Mouse (Mus musculus): ENCODE results near the gene Kansl1l. TPM values are rescaled to one million over a fixed set of nuclear protein-coding genes. Genes with fewer than 3 reads are reported as not detected.
A peak's percentile ranks its signal among the peaks of the same experiment; 100 is the strongest.

Gene Kansl1l
- polyA plus RNA-seq, 1 experiment from 2014 or later: 5.4 TPM

- 81% methylated on average over 10 of the region's 10 CpGs for WGBS
- no peak for DNase-seq (ENCODE audit: low spot score)
- H3K4me3 ChIP-seq (ENCODE audit: low read depth, low read length): no peak overlapping the region
- H3K36me3 ChIP-seq (ENCODE audit: control insufficient read depth, insufficient read depth, low read length): peaks cover 18% of the 10 kb centered on the region; the same call in 1 of the 2 replicates
- H3K4me1 ChIP-seq (replicated peaks; ENCODE audit: control insufficient read depth, insufficient read depth, low read length): no peaks in the 10 kb centered on the region
- no peak for ATAC-seq (replicated peaks; ENCODE audit: low FRiP score)
- no peaks in the 10 kb centered on the region for H3K27me3 ChIP-seq (replicated peaks; ENCODE audit: control insufficient read depth, insufficient read depth, low read length)
- no peaks in the 10 kb centered on the region for H3K9me3 ChIP-seq (ENCODE audit: control insufficient read depth, low read length)
- H3K9ac ChIP-seq (ENCODE audit: low read depth, low read length): no peak overlapping the region
- H3K4me2 ChIP-seq: no peak overlapping the region
- H3K27ac ChIP-seq (ENCODE audit: low read depth, low read length): no peak overlapping the region
These were observed 24.6 kb upstream of the Kansl1l start for GRCm38 (mm10) chr1:66841938-66842337.

- ATAC-seq (replicated peaks; ENCODE audit: low FRiP score) (no peak), DNase-seq (ENCODE audit: low spot score) (no peak)
- Histone ChIP-seq H3K9me3 (ENCODE audit: control insufficient read depth, low read length) (no peaks in the 10 kb centered on the region), H3K4me1 (replicated peaks; ENCODE audit: control insufficient read depth, insufficient read depth, low read length) (no peaks in the 10 kb centered on the region), H3K4me2 (no peak overlapping the region), H3K4me3 (ENCODE audit: low read depth, low read length) (no peak overlapping the region), H3K27ac (ENCODE audit: low read depth, low read length) (no peak overlapping the region), H3K9ac (ENCODE audit: low read depth, low read length) (no peak overlapping the region), H3K36me3 (ENCODE audit: control insufficient read depth, insufficient read depth, low read length) (peaks cover 16% of the 10 kb centered on the region; the same call in 1 of the 2 replicates), H3K27me3 (replicated peaks; ENCODE audit: control insufficient read depth, insufficient read depth, low read length) (no peaks in the 10 kb centered on the region)
- 72% methylated on average over 6 of the region's 6 CpGs for WGBS
These were observed 24.1 kb upstream of the Kansl1l start for GRCm38 (mm10) chr1:66841510-66841909.

- Histone ChIP-seq H3K36me3 (ENCODE audit: control insufficient read depth, insufficient read depth, low read length) (peaks cover 15% of the 10 kb centered on the region; the same call in 1 of the 2 replicates), H3K9ac (ENCODE audit: low read depth, low read length) (no peak overlapping the region), H3K4me3 (ENCODE audit: low read depth, low read length) (no peak overlapping the region), H3K9me3 (ENCODE audit: control insufficient read depth, low read length) (no peaks in the 10 kb centered on the region), H3K27ac (ENCODE audit: low read depth, low read length) (no peak overlapping the region), H3K4me2 (no peak overlapping the region), H3K4me1 (replicated peaks; ENCODE audit: control insufficient read depth, insufficient read depth, low read length) (no peaks in the 10 kb centered on the region), H3K27me3 (replicated peaks; ENCODE audit: control insufficient read depth, insufficient read depth, low read length) (no peaks in the 10 kb centered on the region)
- DNase-seq (ENCODE audit: low spot score) (no peak), ATAC-seq (replicated peaks; ENCODE audit: low FRiP score) (no peak)
- 72% methylated on average over 7 of the region's 7 CpGs for WGBS
These were observed 22.5 kb upstream of the Kansl1l start for GRCm38 (mm10) chr1:66839755-66840438.

GRCm38 (mm10) chr1:66839135-66839534, 21.8 kb upstream of the Kansl1l start:
- no peak for DNase-seq (ENCODE audit: low spot score)
- Histone ChIP-seq H3K36me3 (ENCODE audit: control insufficient read depth, insufficient read depth, low read length) (peaks cover 13% of the 10 kb centered on the region; the same call in 1 of the 2 replicates), H3K9me3 (ENCODE audit: control insufficient read depth, low read length) (no peaks in the 10 kb centered on the region), H3K4me3 (ENCODE audit: low read depth, low read length) (no peak overlapping the region), H3K27ac (ENCODE audit: low read depth, low read length) (no peak overlapping the region), H3K4me2 (no peak overlapping the region), H3K27me3 (replicated peaks; ENCODE audit: control insufficient read depth, insufficient read depth, low read length) (no peaks in the 10 kb centered on the region), H3K9ac (ENCODE audit: low read depth, low read length) (no peak overlapping the region), H3K4me1 (replicated peaks; ENCODE audit: control insufficient read depth, insufficient read depth, low read length) (no peaks in the 10 kb centered on the region)
- ATAC-seq (replicated peaks; ENCODE audit: low FRiP score): 0 out of 2 replicates have a peak, but pooled peaks have one; percentile 37
- WGBS: 69% methylated on average over 1 of the region's 1 CpGs

- H3K9ac ChIP-seq (ENCODE audit: low read depth, low read length): no peak overlapping the region
- 61% methylated on average over 16 of the region's 16 CpGs for WGBS
- no peaks in the 10 kb centered on the region for H3K27me3 ChIP-seq (replicated peaks; ENCODE audit: control insufficient read depth, insufficient read depth, low read length)
- H3K4me2 ChIP-seq: peak overlapping the region; percentile 23; the same call in 1 of the 2 replicates
- no peak overlapping the region for H3K4me3 ChIP-seq (ENCODE audit: low read depth, low read length)
- DNase-seq (ENCODE audit: low spot score): no peak
- no peak overlapping the region for H3K27ac ChIP-seq (ENCODE audit: low read depth, low read length)
- 0 out of 2 replicates have a peak, but pooled peaks have one; percentile 39 for ATAC-seq (replicated peaks; ENCODE audit: low FRiP score)
- no peaks in the 10 kb centered on the region for H3K4me1 ChIP-seq (replicated peaks; ENCODE audit: control insufficient read depth, insufficient read depth, low read length)
- H3K9me3 ChIP-seq (ENCODE audit: control insufficient read depth, low read length): no peaks in the 10 kb centered on the region
- H3K36me3 ChIP-seq (ENCODE audit: control insufficient read depth, insufficient read depth, low read length): peaks cover 13% of the 10 kb centered on the region; the same call in 1 of the 2 replicates
These were observed 21.1 kb upstream of the Kansl1l start for GRCm38 (mm10) chr1:66838184-66839042.

- Histone ChIP-seq H3K4me2 (no peak overlapping the region), H3K9ac (ENCODE audit: low read depth, low read length) (no peak overlapping the region), H3K27me3 (replicated peaks; ENCODE audit: control insufficient read depth, insufficient read depth, low read length) (no peaks in the 10 kb centered on the region), H3K27ac (ENCODE audit: low read depth, low read length) (no peak overlapping the region), H3K4me3 (ENCODE audit: low read depth, low read length) (no peak overlapping the region), H3K36me3 (ENCODE audit: control insufficient read depth, insufficient read depth, low read length) (peaks cover 13% of the 10 kb centered on the region; the same call in 1 of the 2 replicates), H3K4me1 (replicated peaks; ENCODE audit: control insufficient read depth, insufficient read depth, low read length) (no peaks in the 10 kb centered on the region), H3K9me3 (ENCODE audit: control insufficient read depth, low read length) (no peaks in the 10 kb centered on the region)
- WGBS: 87% methylated on average over 3 of the region's 3 CpGs
- ATAC-seq (replicated peaks; ENCODE audit: low FRiP score) (no peak), DNase-seq (ENCODE audit: low spot score) (no peak)
These were observed 19.8 kb upstream of the Kansl1l start for GRCm38 (mm10) chr1:66837207-66837606.

- H3K27me3 ChIP-seq (replicated peaks; ENCODE audit: control insufficient read depth, insufficient read depth, low read length): no peaks in the 10 kb centered on the region
- H3K4me2 ChIP-seq: no peak overlapping the region
- no peak overlapping the region for H3K4me3 ChIP-seq (ENCODE audit: low read depth, low read length)
- no peak for DNase-seq (ENCODE audit: low spot score)
- 84% methylated on average over 7 of the region's 7 CpGs for WGBS
- H3K36me3 ChIP-seq (ENCODE audit: control insufficient read depth, insufficient read depth, low read length): peaks cover 4% of the 10 kb centered on the region; the same call in 1 of the 2 replicates
- H3K9me3 ChIP-seq (ENCODE audit: control insufficient read depth, low read length): no peaks in the 10 kb centered on the region
- no peak overlapping the region for H3K27ac ChIP-seq (ENCODE audit: low read depth, low read length)
- no peaks in the 10 kb centered on the region for H3K4me1 ChIP-seq (replicated peaks; ENCODE audit: control insufficient read depth, insufficient read depth, low read length)
- H3K9ac ChIP-seq (ENCODE audit: low read depth, low read length): no peak overlapping the region
- ATAC-seq (replicated peaks; ENCODE audit: low FRiP score): no peak
These were observed 15.3 kb upstream of the Kansl1l start for GRCm38 (mm10) chr1:66832636-66833165.

- ATAC-seq (replicated peaks; ENCODE audit: low FRiP score) (no peak), DNase-seq (ENCODE audit: low spot score) (no peak)
- Histone ChIP-seq H3K4me3 (ENCODE audit: low read depth, low read length) (no peak overlapping the region), H3K9me3 (ENCODE audit: control insufficient read depth, low read length) (no peaks in the 10 kb centered on the region), H3K27ac (ENCODE audit: low read depth, low read length) (no peak overlapping the region), H3K27me3 (replicated peaks; ENCODE audit: control insufficient read depth, insufficient read depth, low read length) (no peaks in the 10 kb centered on the region), H3K4me1 (replicated peaks; ENCODE audit: control insufficient read depth, insufficient read depth, low read length) (no peaks in the 10 kb centered on the region), H3K4me2 (no peak overlapping the region), H3K9ac (ENCODE audit: low read depth, low read length) (no peak overlapping the region), H3K36me3 (ENCODE audit: control insufficient read depth, insufficient read depth, low read length) (peaks cover 4% of the 10 kb centered on the region; the same call in 1 of the 2 replicates)
- WGBS: 77% methylated on average over 9 of the region's 9 CpGs
These were observed 14.7 kb upstream of the Kansl1l start for GRCm38 (mm10) chr1:66831824-66832600.

Data from liver, embryonic 11.5 days (tissue).